Mouse (Mus musculus) erythroblast, adult 5-6 weeks (primary cell): ENCODE measurements around the gene Abca1. TPM values are rescaled to one million over a fixed set of nuclear protein-coding genes. Genes with fewer than 3 reads are reported as not detected.

Source experiments
- ATAC-seq: replicated peaks from 2 replicates; pipeline ENCODE4 v1.8.0; 2016; ENCODE audit warnings: moderate number of reproducible peaks, mild to moderate bottlenecking, moderate TSS enrichment, inconsistent platforms; ENCODE audit not compliant: poor library complexity, low FRiP score, severe bottlenecking
- total RNA-seq, 2 experiments: library from RNA; stranded (forward) in 1 of 2; stranded (reverse) in 1 of 2; fragments of 150-400 nt in 1 of 2; fragments of 200-764, 138-1000 nt in 1 of 2; gene quantifications; 2 replicates each; pipeline versions ENCODE4 v1.2.3 to v1.2.4; 2015 to 2017; ENCODE audit warnings: low replicate concordance in 2 of 2

Abca1 gene
- total RNA-seq, 2 experiments from 2014 or later, result 1.9 to 2.6 TPM

DNA sequence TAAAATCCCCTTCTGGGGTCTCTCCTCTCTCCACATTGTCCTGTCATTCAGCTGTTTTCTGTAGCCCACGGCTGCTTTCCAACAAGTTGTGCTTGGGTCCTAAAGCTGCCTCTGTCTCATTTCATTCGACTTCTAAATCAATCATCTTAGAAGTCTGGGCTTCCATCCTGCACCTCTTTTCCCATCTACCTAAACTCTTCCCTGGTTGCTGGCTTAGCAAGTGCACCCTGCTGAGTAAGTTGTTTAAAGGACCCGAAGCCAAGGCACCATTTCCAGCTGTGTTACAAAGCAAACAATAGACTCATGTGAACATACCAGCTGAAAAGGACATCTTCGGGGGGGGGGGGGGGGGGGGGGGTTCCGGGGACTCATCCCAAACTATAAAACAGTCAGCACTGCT, 7.0 kb downstream of the Abca1 start:
- ATAC-seq, result no peak

DNA sequence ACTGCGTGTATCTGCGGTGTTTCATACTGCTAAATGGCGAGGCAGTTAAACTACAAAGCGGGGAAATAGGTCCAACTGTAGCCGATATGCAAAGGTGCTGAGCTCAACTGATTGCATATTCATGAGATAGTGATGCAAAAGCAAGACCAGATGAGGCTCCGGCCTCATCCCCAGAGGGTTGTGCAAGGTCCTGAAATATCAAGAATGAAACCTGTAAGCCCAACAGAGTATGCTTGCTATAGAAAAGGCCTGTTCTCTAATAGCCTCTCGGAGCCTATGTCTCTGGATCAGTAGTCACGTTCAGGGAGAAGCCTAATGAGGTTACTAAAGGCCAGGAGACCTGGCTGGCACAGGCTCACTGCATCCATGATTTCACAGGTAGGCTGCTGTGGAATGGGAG, 9.2 kb downstream of the Abca1 start:
- ATAC-seq, result no peak

DNA sequence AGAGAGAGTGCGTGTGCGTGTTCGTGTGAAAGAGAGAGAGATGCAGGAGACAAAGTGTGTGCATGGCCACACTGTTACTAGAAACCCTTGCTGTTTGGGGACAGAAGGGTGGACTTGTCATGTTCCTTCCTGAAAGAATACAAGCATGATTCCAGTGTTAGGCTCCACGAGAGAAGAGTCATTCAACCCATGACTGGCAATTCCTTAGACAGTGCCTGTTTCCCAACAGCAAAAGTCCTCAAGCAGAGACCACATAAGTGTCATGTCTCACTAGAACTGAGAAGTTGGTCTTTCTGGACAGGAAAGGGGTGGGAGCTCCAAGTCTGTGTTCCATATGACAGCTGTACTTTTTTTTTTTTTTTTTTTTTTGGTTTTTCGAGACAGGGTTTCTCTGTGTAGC, 10.1 kb downstream of the Abca1 start:
- no peak for ATAC-seq

DNA sequence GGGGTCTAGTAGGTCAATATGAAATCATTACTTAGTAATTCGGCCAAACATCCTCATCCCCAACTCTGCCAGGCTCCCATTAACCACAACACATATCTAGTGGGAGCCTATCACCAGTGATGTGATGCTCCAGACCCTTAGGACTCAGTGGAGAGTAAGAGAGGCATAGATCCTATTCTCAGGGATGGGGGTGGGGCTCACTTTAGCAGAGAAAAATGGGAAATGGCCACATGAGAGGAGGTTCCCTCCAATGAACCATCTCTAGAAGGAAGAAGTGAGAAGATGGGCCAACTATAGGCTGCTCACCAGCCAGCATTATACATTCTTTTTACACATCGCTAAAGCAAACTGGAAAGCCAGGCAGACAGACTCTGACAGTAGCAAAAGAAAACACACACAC, 10.9 kb downstream of the Abca1 start:
- ATAC-seq, result no peak

DNA sequence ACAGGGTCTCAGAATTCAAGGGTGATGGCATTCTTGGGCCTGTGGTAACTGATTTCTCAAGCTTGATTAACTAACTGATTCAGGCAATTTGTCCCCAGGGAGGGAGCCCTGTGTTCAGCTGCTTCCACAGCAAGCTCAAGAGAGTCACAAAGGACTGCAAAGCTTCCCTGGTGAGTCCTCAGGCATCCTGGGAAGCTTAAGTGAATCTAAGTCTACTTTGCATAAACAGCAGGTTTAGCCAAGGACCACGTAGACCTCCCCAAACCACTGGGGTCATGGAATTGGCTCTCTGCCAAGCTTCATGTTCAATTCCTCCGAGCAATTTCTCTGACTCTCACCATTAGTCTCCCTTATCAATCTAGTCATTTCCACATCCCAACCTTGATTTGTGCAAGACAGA, 12.2 kb downstream of the Abca1 start:
- no peak for ATAC-seq

DNA sequence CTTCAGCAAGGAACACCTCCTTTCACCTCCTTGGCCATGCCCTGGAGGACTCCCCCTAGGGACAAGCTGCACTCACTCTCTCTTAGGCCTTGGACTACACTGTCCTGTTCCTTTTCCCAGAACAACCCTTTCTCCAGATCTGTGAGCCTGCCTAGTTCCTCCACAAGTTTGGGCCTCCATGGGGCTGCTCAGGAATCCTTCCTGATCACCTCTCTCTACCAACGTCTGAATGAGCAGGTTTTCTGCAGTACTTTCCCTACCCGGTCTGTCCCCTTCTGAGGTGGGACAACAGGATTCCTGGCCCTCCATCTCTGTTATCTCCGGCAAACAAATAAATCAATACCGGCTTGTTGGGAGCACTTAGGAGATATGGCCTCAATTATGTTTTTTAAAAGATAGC, 12.6 kb downstream of the Abca1 start:
- ATAC-seq, result no peak

DNA sequence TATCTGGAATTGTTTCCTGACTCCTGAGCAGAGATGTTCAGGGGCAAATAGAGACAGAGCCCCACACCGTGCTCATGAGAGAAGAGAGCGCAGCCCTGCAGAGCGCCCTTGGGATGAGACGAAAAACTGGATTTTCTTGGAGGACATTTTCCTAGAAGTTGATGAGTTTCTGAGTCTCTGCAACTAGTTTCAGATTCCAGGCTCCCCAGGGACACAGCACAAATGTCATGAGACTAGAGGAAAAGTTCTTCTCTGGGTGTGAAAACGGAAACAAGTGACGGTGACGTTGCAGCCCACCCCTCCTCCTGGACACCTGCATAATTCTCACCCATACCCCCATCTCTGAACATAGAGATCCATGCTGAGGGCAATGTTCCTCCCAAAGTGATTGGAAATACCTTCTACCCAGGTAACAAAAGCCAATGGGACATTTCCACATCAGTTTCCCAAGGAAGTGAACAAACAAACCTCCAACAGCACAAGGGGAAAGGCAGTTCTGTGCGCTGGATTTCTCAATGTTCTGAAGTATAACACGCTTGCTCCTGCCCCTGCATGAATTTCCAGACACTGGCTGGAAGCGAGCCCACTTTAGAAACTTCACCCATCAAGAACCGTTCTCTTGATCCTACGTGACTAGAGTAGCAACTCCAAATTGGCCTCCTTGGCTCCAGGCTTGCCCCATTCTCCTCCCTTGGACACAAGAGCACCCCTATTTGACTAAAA, 13.3 kb downstream of the Abca1 start:
- ATAC-seq, result no peak

DNA sequence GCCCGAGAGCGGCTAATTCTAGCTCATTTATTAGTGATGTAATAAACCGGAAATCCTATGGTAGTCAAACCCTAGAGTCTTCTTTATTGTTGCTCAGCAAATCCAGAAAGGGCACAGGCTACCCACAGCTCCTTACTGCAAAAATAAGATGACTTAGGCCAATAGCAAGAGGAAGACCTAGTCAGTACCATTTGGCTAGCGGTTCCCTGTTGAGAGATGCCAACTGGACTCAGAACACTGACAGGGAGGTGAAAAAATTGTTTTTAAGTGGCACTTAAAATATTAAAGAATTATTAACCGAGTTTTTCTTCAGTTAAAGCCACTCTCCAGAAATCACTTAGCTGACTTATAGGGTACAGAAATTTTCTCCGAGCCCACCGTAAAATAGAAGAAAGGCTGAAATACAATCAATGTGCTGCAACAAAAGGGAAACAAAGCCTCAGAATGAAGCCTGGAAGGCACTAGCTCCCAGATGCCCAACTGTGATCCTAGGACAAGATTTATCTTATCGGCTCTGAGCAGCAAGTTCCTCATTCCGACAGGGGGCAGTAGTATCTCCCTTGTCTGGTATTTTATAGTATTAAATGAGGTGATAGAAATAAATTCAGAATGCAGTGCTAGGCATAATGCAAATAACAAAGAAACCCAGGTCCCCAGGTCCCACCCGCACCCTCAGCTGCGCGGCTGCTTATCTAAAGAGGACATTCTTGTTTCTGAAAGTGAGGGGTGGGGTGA, 14.1 kb downstream of the Abca1 start:
- ATAC-seq, result no peak

DNA sequence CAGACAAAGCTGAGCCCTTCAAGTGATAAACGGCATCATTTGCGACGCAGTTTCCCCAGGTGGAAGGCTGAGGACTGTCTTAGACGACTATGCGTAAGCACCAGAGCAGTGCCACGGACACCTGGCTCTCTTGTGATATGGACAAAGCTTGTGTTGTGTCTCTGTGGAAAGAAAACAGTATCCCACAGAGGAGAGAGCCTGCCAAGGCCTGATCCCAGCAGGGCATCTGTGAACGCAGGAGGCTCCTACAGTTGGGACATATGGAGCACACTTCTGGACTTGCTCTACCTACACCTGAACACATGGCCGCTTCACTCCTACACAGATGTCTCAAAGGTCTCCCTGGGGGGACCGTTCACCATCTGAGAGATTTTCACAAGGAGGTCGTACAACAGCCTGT, 15.1 kb downstream of the Abca1 start:
- ATAC-seq, result no peak

DNA sequence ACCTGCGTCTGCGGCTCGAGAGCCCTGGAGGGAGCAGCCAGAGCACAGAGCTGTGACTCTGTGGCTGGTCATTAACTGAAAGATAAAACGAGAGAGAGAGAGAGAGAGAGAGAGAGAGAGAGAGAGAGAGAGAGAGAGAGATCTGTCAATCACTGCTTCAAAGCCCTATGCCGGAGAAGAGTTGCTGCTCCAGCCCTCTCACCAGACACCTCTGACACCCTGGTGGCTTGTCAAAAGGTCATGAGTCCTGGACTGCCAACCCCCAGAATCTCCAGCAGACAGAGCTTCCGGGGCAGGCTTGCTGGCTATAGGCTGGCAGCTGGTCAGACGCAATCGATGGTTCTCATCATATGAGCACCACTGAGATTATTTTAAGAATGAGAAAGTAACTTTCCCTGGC, 15.7 kb downstream of the Abca1 start:
- no peak for ATAC-seq

DNA sequence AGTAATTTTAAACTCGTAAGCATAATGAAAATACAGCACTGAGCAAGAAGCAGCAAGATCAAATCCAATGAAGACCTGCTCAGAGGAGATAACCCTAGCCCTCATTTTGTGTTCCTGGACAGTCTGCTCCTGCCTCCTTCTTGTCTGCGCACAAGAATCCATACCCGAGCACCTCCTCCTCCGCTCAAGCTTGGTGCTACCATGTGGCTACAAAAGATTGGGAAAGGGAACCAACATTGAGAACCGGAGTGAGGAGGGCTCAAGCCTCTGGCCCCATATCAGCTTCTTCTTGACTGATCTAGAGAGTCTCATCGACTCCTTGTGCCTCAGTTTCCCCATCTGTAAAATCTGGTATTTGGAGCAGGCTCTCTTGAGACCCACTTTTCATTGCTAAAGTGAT, 19.0 kb downstream of the Abca1 start:
- no peak for ATAC-seq

DNA sequence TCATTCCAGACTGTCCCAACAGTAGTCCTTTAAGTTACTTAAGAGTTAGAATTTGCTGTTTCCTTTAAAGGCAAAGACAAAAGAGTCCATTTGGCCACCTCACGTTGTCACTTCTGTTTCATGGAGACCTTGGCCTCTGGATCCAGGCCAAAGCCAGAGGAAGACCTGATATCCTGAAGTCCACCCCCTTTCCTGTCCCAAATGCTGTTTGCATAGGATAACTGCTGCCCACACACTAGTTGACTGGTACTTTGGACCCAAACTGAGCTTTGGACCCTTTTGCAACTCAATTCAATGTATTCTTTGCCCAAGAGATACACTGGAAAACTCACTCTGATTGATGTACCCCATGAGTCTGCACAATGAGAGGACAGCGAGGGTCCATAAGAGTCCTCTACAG, 20.2 kb downstream of the Abca1 start:
- ATAC-seq, result no peak

DNA sequence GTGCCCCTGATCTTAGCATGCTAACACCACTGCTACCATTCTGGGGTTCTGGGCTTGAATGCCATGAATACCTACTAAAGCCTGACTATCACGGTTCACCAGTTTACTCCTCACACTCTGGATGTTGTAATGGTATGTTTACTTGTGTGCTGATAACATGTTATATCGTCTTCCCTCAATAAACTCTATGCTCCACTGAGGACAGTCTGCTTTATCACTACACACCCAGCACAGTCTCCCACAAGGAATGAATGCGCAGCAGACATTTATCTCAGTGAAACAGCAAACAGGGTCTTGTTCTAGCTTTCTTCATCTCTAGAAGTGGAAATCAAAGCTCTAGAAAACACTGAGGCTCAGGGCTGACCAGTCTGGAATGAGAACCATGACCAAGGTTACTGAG, 20.7 kb downstream of the Abca1 start:
- ATAC-seq, result no peak; the same call in 1 of the 2 replicates

DNA sequence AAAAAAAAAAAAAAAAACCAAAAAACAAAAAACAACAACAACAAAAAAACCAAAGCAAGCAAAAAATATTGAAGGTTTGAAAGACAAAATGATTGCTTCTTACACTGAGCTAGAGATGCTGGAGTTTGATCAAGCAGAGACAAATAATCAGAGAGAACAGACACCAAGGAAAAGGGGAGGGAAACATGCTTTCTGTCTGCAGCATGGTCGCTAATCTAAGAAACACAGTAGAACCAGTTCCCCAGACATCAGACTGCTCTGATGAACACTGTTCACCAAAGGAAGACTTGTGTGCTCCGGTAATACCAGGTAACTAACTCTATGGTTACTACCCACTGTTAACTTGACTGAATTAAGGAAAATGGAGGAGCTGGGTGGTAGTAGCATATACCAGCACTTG, 22.6 kb downstream of the Abca1 start:
- ATAC-seq, result no peak

DNA sequence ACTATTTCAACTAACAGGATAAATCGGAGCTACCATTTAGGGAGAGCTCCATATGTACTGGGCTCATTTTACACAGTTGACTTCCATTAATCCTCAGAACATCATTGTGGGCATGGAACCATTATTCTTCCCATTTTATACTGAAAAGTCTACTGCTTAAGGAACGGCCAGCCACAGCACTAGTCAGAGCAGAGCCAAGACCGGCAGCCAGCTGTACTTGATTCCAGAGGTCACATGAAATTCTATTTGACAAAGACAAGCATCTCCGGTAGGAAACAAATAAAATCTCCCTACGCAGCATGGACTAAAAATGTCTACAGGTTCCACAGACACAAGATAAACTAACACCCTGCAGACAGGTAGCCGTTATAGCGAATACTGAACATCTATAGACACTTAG, 24.9 kb downstream of the Abca1 start:
- ATAC-seq, result no peak

DNA sequence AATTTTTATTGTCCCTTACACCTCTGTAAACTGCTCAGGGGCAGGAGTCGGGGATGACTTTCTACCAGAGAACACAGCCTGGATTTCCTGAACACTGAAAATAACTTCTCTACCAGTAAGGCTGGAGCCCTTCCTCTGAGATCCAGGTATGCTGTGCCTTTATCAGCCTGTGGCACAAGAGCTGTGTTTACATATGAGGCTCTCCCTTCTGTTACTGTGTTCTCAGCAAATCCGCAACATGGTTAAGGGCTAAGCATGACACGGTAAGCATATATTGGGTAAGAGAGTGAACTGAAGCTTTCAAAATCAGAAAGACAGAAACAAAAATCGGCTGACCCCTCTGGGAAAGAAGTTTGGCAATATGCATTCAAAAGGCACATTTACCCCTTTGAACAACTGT, 25.7 kb downstream of the Abca1 start:
- no peak for ATAC-seq

DNA sequence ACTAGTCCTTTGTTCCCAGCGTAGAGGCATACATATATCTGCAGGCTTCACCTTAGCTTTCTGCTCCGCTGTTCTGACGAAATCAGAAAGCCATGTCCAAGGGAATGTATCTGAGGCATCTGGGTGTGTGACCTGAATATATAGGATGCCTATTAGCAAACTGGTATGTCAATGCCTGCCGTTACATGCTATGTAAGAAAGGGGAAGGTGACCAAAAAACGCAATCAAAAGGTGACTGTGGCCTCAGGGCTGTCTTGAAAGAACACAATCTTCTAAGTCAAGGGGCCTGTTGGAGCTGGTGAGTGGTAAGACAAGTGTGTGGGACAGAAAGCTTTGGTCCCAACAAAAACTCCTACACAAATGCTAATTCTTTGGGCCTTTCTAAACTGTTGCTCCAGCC, 28.2 kb downstream of the Abca1 start:
- no peak for ATAC-seq

DNA sequence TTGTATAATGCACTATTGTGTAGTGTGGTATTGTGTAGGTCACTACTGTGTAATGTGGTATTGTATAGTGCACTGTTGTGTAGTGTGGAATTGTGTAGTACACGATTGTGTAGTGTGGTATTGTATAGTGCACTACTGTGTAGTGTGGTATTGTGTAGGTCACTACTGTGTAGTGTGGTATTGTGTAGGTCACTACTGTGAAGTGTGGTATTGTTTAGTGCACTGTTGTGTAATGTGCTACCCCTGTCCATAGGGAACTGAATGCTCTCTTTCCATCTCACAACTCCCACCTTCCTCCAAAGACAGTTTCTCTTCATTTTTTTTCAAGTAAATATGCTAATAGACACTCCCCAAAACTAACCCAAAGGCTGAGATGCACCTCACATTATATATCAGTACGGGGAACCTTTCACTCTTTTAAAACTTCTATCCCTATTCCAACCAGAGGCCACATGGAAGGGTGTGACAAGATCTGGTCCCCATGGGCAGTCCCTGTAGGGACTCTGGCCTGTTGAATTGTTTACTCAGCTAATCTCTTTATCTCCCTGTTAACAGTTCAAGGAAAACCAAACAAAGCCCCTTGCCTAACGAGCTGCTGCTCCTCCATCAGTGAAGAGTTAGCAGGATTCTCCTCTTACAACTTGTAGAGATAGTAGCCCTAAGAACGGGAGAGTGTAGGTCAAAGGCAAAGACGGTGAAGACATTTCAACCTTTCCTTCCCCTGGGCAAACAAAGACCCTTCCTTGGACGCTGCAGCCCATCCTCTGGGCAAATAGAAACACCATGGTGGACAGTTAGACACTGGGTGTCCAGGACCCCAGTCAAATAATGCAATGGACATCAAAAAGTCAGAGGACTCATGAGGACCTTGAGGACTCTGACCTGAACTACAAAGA, 28.8 kb downstream of the Abca1 start:
- no peak for ATAC-seq

DNA sequence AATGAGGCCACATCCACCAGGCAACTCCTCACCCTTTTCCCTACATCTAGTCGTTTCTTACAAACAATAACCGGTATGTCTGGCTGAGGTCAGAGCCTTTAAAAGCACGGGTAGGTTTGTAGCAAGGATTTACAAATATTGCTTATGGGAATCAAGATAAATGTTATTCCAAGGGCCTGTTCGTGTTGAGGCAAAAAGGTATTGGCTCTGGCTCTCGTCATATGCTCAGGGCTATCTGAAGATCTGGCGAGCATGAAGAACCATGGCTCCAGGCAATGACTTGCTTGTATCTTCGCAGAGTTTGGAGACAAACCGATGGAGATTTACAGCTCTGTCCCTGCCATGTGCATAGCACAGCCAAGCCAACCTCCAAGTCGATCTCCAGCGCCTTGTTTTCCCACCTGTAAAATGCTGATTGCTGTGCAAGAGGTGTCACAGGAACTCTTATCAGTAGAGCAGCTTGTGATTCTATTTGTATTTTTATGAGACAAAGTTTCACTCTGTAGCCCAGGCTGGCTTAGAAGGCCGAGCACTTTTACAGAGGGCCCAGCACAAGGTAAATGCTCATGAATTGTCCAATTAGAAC, 29.9 kb downstream of the Abca1 start:
- no peak for ATAC-seq

DNA sequence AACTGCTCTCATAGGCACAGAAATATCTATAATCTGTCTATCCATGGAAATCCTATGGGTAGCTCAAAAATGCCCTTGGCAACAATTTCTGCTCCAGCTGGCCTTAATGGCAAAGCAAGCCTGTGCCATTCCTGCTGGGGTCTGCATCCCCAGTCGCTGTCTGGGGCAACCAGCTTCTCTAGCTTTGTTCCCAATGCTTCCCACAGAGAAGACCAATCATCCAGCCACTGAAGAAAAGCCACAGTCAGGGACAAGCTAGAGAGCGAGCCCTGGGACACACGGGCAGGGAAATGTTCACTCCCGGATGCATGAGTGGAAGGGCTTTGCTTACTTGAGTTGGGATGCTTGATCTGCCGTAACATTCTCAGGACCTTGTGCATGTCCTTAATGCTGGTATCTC, 32.4 kb downstream of the Abca1 start:
- ATAC-seq, result no peak
